Mouse (Mus musculus): ENCODE measurements at regions not wholly inside any gene's neighbourhood (a gene's known extent, or its start where the extent isn't known, plus 50 kb on each side); places are given as distances from the start of the nearest gene placed in this dataset.

DNA sequence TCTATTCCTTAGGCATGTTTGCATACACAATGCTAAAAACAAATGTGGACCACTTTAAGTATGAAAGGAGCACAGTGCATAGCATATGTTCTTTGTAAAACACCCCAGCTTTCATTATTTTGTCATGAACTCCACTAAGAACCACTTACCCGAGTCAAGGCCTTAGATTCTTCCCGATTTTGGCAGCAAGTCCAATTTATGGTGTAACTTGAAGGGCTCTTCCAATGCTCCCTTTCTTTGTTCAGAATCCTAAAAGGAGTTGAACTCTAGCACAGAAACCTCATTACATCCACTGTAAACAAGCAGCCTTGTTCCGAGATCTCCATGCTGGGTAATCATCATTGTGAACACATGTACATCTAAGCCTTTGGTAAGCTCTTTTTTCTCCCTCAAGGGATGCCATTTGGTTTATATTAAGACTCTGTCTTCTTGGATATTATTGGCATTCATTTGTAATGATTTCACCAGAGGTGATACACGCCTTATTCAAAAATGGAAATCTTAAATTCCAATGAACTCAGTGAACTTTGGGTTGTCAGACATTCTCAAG is 1344.2 kb downstream of the Efnb2 start:
- no peak for TF ChIP-seq CTCF (IDR thresholded peaks at IDR 0.05; ENCODE audit: borderline replicate concordance, insufficient read depth, low read depth, low read length)
- no peak for TF ChIP-seq POLR2A (IDR thresholded peaks at IDR 0.05; ENCODE audit: borderline replicate concordance, insufficient read depth, low read length)

All from cerebellum, adult 2 months (tissue).